14 mouse cellular contexts compared by ENCODE assay signal in genomic region chr10:81579967-81580366, GRCm38 (mm10). TPM values are rescaled to one million over a fixed set of nuclear protein-coding genes. Genes with fewer than 3 reads are reported as not detected.
DNase-seq lines count a peak whose midpoint lies in the region; ATAC-seq lines count a peak whose summit lies in the region.
"Had no signal": no experiment of that assay in that cellular context is flagged by ENCODE, and none has a peak within 500 bp of the region (broad histone marks: within the 10 kb centered on the region; RNA-seq: fewer than 3 reads in every experiment).

No protein-coding gene starts in this region.

- H3K36me3 ChIP-seq in kidney, embryonic 14.5 days (ENCODE audit: control insufficient read depth, insufficient read depth, low read length) = no peaks in the 10 kb centered on the region
- peaks cover 56% of the 10 kb centered on the region for H3K36me3 ChIP-seq in embryonic facial prominence, embryonic 13.5 days

- H3K27me3 ChIP-seq in kidney, embryonic 14.5 days (ENCODE audit: control insufficient read depth, insufficient read depth, low read length) = peaks cover 6% of the 10 kb centered on the region; the same call in 1 of the 2 replicates
- peaks cover 5% of the 10 kb centered on the region for H3K27me3 ChIP-seq in embryonic facial prominence, embryonic 13.5 days

- H3K9ac ChIP-seq in kidney, embryonic 14.5 days (ENCODE audit: low read depth, low read length) = 0 out of 2 replicates have a peak overlapping the region, but pooled peaks have one; percentile 31
- H3K9ac ChIP-seq in embryonic facial prominence, embryonic 13.5 days = peak overlapping the region; percentile 54

- peak; percentile 75 for DNase-seq in cerebellum, adult 11-12 months
- no peak for DNase-seq in cerebellum, postnatal 4 days (ENCODE audit: low spot score in 2 of 2)
- no peak for DNase-seq in kidney, adult 11 months
- DNase-seq in 416B (ENCODE audit: low read depth) = peak; percentile 50
- no peak for DNase-seq in layer of hippocampus, adult 9-10 months (ENCODE audit: low spot score)
- DNase-seq in ovary, adult 18-20 months (ENCODE audit: low spot score) = no peak
- DNase-seq: adrenal gland, postnatal 25 days; heart, postnatal 4 days; left cerebral cortex, postnatal 4 days; lung, adult 18-20 months; right cerebral cortex, postnatal 25 days had no signal

- ATAC-seq in kidney, embryonic 14.5 days (ENCODE audit: low FRiP score, low TSS enrichment) = no peak
- no peak for ATAC-seq in embryonic facial prominence, embryonic 13.5 days (ENCODE audit: insufficient number of reproducible peaks, insufficient read depth, low FRiP score, low TSS enrichment, low read depth)
- ATAC-seq: midbrain, embryonic 16.5 days had no signal

- H3K9me3 ChIP-seq in kidney, embryonic 14.5 days (ENCODE audit: control insufficient read depth, low read length) = no peaks in the 10 kb centered on the region
- no peaks in the 10 kb centered on the region for H3K9me3 ChIP-seq in embryonic facial prominence, embryonic 13.5 days

- no peak overlapping the region for H3K27ac ChIP-seq in kidney, embryonic 14.5 days (ENCODE audit: low read depth, low read length)
- no peak overlapping the region for H3K27ac ChIP-seq in embryonic facial prominence, embryonic 13.5 days

- peaks cover 31% of the 10 kb centered on the region for H3K4me1 ChIP-seq in kidney, embryonic 14.5 days (ENCODE audit: control insufficient read depth, insufficient read depth, low read length)
- peaks cover 65% of the 10 kb centered on the region for H3K4me1 ChIP-seq in embryonic facial prominence, embryonic 13.5 days

- 0 out of 2 replicates have a peak overlapping the region, but pooled peaks have one; percentile 34 for H3K4me2 ChIP-seq in kidney, embryonic 14.5 days (replicated peaks; ENCODE audit: low read depth, low read length)
- peak overlapping the region; percentile 27 for H3K4me2 ChIP-seq in embryonic facial prominence, embryonic 13.5 days

- WGBS in kidney, embryonic 14.5 days = 43% methylated on average over 4 of the region's 4 CpGs
- WGBS in embryonic facial prominence, embryonic 13.5 days = 76% methylated on average over 4 of the region's 4 CpGs

- no peak overlapping the region for H3K4me3 ChIP-seq in kidney, embryonic 14.5 days (ENCODE audit: low read length)
- H3K4me3 ChIP-seq in embryonic facial prominence, embryonic 13.5 days = no peak overlapping the region

RNA-seq across cellular contexts. Expression of gene Tle2, which starts 5.6 kb away (rescaled TPM):
- polyA plus RNA-seq in kidney, embryonic 14.5 days (2014; fragmentation: Nextera tagmentation; extraction: Ambion mirVana) = 29.3 and 30.4 TPM in 2 replicates
- polyA plus RNA-seq in embryonic facial prominence, embryonic 13.5 days (2015; fragmentation: Nextera tagmentation; extraction: Ambion mirVana) = 63.4 and 71.4 TPM in 2 replicates

RNA-seq across cellular contexts. Expression of gene Aes, which starts 20.7 kb away (rescaled TPM):
- 408 and 609 TPM in 2 replicates for polyA plus RNA-seq in kidney, embryonic 14.5 days (2014; fragmentation: Nextera tagmentation; extraction: Ambion mirVana)
- polyA plus RNA-seq in embryonic facial prominence, embryonic 13.5 days (2015; fragmentation: Nextera tagmentation; extraction: Ambion mirVana) = 464 and 465 TPM in 2 replicates

RNA-seq across cellular contexts. Expression of gene Tle6, which starts 20.9 kb away (rescaled TPM):
- polyA plus RNA-seq in kidney, embryonic 14.5 days (2014; fragmentation: Nextera tagmentation; extraction: Ambion mirVana) = 12.6 and 15.5 TPM in 2 replicates
- 12.8 and 17.2 TPM in 2 replicates for polyA plus RNA-seq in embryonic facial prominence, embryonic 13.5 days (2015; fragmentation: Nextera tagmentation; extraction: Ambion mirVana)

RNA-seq across cellular contexts. Expression of gene BC025920, which starts 26.1 kb away (rescaled TPM):
- 0.84 and 0.86 TPM in 2 replicates for polyA plus RNA-seq in kidney, embryonic 14.5 days (2014; fragmentation: Nextera tagmentation; extraction: Ambion mirVana)
- 1.3 and 2.0 TPM in 2 replicates for polyA plus RNA-seq in embryonic facial prominence, embryonic 13.5 days (2015; fragmentation: Nextera tagmentation; extraction: Ambion mirVana)

RNA-seq across cellular contexts. Expression of gene Gna11, which starts 35.0 kb away (rescaled TPM):
- 77.7 and 89.2 TPM in 2 replicates for polyA plus RNA-seq in kidney, embryonic 14.5 days (2014; fragmentation: Nextera tagmentation; extraction: Ambion mirVana)
- 84.2 and 90.1 TPM in 2 replicates for polyA plus RNA-seq in embryonic facial prominence, embryonic 13.5 days (2015; fragmentation: Nextera tagmentation; extraction: Ambion mirVana)

Comparison
In these comparisons a context has a peak if more than half of its experiments do, and no peak if none do; other contexts are left out.
1. DNase-seq: peak in cerebellum, adult 11-12 months (single experiment) and 416B (single experiment); none in cerebellum, postnatal 4 days (0 of 2), kidney, adult 11 months (single experiment), layer of hippocampus, adult 9-10 months (single experiment) and ovary, adult 18-20 months (single experiment).